Mouse (Mus musculus): ENCODE measurements at regions not wholly inside any gene's neighbourhood (a gene's known extent, or its start where the extent isn't known, plus 50 kb on each side); places are given as distances from the start of the nearest gene placed in this dataset.

DNA sequence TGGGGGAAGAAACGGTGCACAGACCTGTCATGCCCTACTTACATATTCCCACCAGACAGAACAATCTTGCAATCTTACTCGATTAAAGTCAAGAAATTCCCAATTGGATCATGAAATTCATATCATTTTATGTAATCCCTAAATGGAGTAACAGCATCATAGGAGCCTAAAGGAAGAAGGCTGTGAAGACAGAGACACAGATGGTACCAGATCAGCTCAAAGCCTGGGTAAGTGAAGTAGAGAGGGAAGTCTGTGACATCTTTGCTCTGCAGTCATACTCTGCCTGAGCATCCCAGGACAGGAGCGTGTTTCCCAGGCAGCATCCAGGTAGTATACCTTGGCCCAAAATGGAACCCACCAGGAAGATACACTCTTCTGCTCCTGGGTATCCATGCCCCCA, 108.6 kb downstream of the Diras2 start:
- DNase-seq = no peak

DNA sequence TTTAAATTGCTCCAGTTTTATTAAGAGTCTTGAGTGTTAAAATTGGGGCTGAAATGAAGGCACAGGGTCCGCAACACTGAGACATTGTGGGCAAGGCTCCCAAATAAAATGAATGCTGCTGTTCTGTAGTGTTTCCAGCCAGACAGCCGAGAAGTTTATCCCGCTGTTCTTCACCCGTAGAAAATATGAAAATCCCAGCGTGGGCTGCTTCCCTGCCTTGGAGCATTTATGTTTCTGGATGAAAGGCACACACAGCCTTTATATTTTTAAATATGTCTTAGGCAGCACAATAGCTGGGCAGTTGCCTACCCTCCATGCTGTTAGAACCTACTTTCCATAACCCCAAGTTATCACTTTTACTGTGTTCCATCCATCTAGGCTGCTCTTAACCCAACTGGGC, 102.6 kb downstream of the Diras2 start:
- no peak for DNase-seq

DNA sequence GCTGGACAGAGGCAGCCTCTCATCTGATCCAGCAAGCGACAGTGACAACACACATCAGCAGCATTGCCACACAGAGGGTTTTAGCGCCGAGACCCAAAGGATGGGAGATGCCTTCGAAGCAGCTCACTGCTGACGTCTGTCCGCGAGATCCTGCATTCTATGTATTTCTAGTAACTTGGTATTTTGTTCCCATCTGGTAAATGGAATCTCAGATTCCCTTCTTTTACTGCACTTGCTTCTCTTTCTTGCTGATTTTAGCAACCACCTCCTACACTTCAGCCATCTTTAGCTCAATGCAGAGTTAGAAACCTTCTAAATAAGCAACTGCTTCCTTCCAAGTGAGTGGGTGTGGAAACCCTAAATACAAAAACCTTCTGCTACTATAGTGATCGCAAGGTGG, 94.3 kb downstream of the Diras2 start:
- DNase-seq = no peak

DNA sequence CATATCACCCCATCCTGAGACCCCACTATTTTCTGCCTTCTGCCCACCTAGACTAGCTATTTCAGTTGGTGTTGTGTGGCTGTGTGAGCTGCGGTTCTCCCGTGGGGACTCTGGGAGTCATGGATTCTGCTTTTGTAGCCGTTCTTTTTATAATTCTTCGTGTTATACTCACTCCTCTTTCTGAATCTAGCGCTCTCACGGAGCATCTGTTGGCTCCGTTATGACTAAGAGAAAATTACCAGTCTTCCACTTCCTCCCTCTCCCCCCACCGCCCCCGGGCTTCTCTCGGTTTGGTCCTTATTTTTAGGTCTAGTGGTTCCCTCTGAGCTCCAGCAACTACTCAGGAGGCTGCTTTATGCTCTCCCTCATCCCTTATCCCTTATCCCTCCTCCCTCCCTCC, 85.6 kb downstream of the Diras2 start:
- no peak for DNase-seq

DNA sequence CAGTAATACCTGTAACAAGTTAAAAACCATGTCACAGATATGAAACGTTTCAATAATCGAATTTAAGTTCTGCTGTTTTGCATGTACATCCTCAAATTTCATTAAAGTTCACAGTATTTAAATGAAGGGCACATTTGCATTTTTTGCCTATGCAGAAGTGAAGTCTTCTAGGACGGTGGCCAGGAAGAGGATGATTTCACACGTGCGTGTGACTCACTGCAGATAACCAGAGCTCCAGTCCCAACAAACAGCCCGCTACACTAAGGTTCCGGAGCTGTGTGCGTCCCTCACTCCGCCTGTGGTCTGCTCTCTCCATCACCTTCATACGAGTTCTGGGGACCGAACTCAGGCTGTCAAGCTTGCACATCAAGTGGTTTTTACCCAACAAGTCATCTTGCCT, 82.2 kb downstream of the Diras2 start:
- DNase-seq = no peak

DNA sequence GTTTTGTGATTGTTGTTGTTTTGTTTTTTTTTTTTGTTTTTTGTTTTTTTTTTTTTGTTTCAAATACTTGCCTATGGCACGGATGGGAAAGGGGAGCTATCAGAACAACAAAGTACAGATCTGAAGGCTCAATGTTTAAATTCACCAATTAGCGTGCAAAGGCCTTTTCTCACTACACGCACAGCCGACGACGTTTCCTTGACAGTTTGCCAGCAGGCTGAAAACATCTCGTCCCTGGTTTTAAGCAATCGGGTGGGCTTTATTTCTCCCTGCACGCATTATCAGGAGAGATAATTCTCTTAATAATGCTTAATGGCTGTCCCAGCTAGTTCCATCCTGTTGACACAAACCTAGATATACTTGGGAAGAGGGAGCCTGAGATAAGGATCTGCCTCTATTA, 79.6 kb downstream of the Diras2 start:
- DNase-seq = no peak

DNA sequence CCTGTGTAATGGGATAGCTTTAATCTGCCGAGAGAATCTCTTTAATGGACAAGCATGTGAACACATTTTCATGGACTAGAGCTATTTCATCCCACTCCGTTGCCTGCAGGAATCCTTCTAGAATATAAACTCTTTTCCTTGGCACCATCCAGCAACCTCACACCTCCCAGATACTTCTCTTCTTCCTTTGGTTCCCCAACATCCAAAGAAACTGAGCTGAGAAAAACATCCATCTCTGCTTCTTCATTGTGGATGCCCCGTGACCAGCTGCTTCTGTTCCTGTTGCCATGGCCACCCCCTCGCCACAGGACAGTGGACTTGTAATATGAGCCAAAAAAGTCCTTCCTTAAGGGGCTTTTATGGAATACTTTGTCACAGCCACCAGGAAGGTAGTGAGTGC, 78.8 kb downstream of the Diras2 start:
- no peak for DNase-seq
